Mouse (Mus musculus) spleen, adult 2 months (tissue): ENCODE data around the gene Capn15. TPM values are rescaled to one million over a fixed set of nuclear protein-coding genes. Genes with fewer than 3 reads are reported as not detected.
A peak's percentile ranks its signal among the peaks of the same experiment; 100 is the strongest.

Experiments used
- DNase-seq, 2 experiments: peaks; one replicate each; pipeline versions ENCODE4 v3.0.0 to v3.0.0-alpha.2; 2012 to 2021; ENCODE audit warnings: low spot score in 2 of 2, low read depth in 1 of 2
- H3K27ac ChIP-seq: fragments of 200-500 bp; 2 replicates; pipeline ENCODE4 v1.5.1; 2012; ENCODE audit warnings: low read length, inconsistent platforms; ENCODE audit not compliant: insufficient read depth
- H3K27me3 ChIP-seq: fragments of 200-500 bp; 2 replicates; pipeline ENCODE4 v1.6.1; 2012; ENCODE audit warnings: mild to moderate bottlenecking, moderate library complexity, low read length, inconsistent platforms; ENCODE audit not compliant: control insufficient read depth, insufficient read depth
- H3K36me3 ChIP-seq: fragments of 200-500 bp; 2 replicates; pipeline ENCODE4 v1.6.1; 2012; ENCODE audit warnings: mild to moderate bottlenecking, low read length, inconsistent platforms; ENCODE audit not compliant: control insufficient read depth, insufficient read depth
- H3K4me1 ChIP-seq: fragments of 200-500 bp; 2 replicates; pipeline ENCODE4 v1.6.1; 2011; ENCODE audit warnings: inconsistent platforms; ENCODE audit not compliant: control insufficient read depth, insufficient read depth, insufficient read length
- H3K4me3 ChIP-seq: fragments of 200-500 bp; 2 replicates; pipeline ENCODE4 v1.5.1; 2011; ENCODE audit warnings: mild to moderate bottlenecking, inconsistent platforms; ENCODE audit not compliant: insufficient read depth, insufficient read length; ENCODE audit errors: extremely low read depth
- CTCF ChIP-seq: fragments of 200-500 bp; IDR thresholded peaks from 2 replicates; pipeline ENCODE4 v1.5.1; 2011; ENCODE audit warnings: mild to moderate bottlenecking, inconsistent platforms; ENCODE audit not compliant: insufficient read depth, insufficient read length, insufficient replicate concordance; ENCODE audit errors: extremely low read depth
- POLR2A ChIP-seq: fragments of 200-500 bp; IDR thresholded peaks from 2 replicates; pipeline ENCODE4 v1.6.1; 2011; ENCODE audit warnings: low read depth, low read length, inconsistent platforms
- WGBS: fragments of 180-500 bp; shearing (Covaris S2); methylation state at CpG from one replicate; pipeline ENCODE4 v1.1.7; 2018; 5-methylcytosine and 5-hydroxymethylcytosine counted together
- polyA plus RNA-seq: library from polyadenylated mRNA; depleted of rRNA; stranded (reverse); fragments of >200 nt; gene quantifications from 2 replicates; pipeline ENCODE4 v1.2.3, GENCODE M21; 2012; rRNA removed

Capn15 gene
- polyA plus RNA-seq, result 35.0 and 45.9 TPM in 2 replicates

GRCm38 (mm10) chr17:25985306-25986294 lies at the start of gene Capn15:
Gene Capn15, minus strand, starts transcription at chr17:25985796.
- Histone ChIP-seq H3K4me1 (peaks cover 5% of the 10 kb centered on the region; the same call in 1 of the 2 replicates), H3K36me3 (no peaks in the 10 kb centered on the region), H3K27ac (peak within 1 kb of the TSS; percentile 41), H3K27me3 (no peaks in the 10 kb centered on the region), H3K4me3 (peak within 1 kb of the TSS; percentile 80)
- under 1% methylated on average over 91 of the region's 91 CpGs for WGBS
- TF ChIP-seq CTCF, result no peak
- TF ChIP-seq POLR2A, result peak; percentile 30; the same call in 1 of the 2 replicates
- DNase-seq, result peak; percentile 73 to 90

- Histone ChIP-seq H3K27me3 (no peaks in the 10 kb centered on the region), H3K27ac (no peak overlapping the region), H3K4me1 (no peaks in the 10 kb centered on the region), H3K4me3 (no peak overlapping the region), H3K36me3 (no peaks in the 10 kb centered on the region)
- no peak for DNase-seq
- WGBS, result 88% methylated on average over 6 of the region's 6 CpGs
- TF ChIP-seq CTCF, result no peak
- no peak for TF ChIP-seq POLR2A
Observed at GRCm38 (mm10) chr17:26032037-26032436, 46.4 kb upstream of the Capn15 start.

- 88% methylated on average over 5 of the region's 5 CpGs for WGBS
- TF ChIP-seq POLR2A, result no peak
- no peak for TF ChIP-seq CTCF
Observed at GRCm38 (mm10) chr17:26031583-26031982, 46.0 kb upstream of the Capn15 start.

GRCm38 (mm10) chr17:26028261-26028660 lies 42.7 kb upstream of the Capn15 start:
- no peaks in the 10 kb centered on the region for H3K27me3 ChIP-seq
- no peaks in the 10 kb centered on the region for H3K4me1 ChIP-seq
- TF ChIP-seq POLR2A (no peak), CTCF (no peak)
- no peak overlapping the region for H3K27ac ChIP-seq
- no peak overlapping the region for H3K4me3 ChIP-seq
- no peaks in the 10 kb centered on the region for H3K36me3 ChIP-seq
- 82% methylated on average over 4 of the region's 4 CpGs for WGBS
- DNase-seq, result no peak

More at GRCm38 (mm10) chr17:26031583-26031982, 46.0 kb upstream of the Capn15 start:
- no peak overlapping the region for H3K27ac ChIP-seq
- no peaks in the 10 kb centered on the region for H3K4me1 ChIP-seq
- no peak for DNase-seq
- H3K36me3 ChIP-seq, result no peaks in the 10 kb centered on the region
- H3K27me3 ChIP-seq, result no peaks in the 10 kb centered on the region
- H3K4me3 ChIP-seq, result no peak overlapping the region

GRCm38 (mm10) chr17:26024674-26025073 lies 39.1 kb upstream of the Capn15 start:
- WGBS, result 96% methylated on average over 9 of the region's 9 CpGs
- Histone ChIP-seq H3K27me3 (no peaks in the 10 kb centered on the region), H3K4me3 (no peak overlapping the region), H3K36me3 (no peaks in the 10 kb centered on the region), H3K4me1 (no peaks in the 10 kb centered on the region), H3K27ac (no peak overlapping the region)
- no peak for DNase-seq
- TF ChIP-seq POLR2A (no peak), CTCF (no peak)

- Histone ChIP-seq H3K4me3 (no peak overlapping the region), H3K36me3 (no peaks in the 10 kb centered on the region), H3K27me3 (no peaks in the 10 kb centered on the region), H3K27ac (no peak overlapping the region), H3K4me1 (no peaks in the 10 kb centered on the region)
- 93% methylated on average over 8 of the region's 8 CpGs for WGBS
- no peak for DNase-seq
- TF ChIP-seq CTCF (no peak), POLR2A (no peak)
Observed at GRCm38 (mm10) chr17:26023966-26024365, 38.4 kb upstream of the Capn15 start.
